ENCODE assay signal across 8 mouse cellular contexts in the genomic region with DNA sequence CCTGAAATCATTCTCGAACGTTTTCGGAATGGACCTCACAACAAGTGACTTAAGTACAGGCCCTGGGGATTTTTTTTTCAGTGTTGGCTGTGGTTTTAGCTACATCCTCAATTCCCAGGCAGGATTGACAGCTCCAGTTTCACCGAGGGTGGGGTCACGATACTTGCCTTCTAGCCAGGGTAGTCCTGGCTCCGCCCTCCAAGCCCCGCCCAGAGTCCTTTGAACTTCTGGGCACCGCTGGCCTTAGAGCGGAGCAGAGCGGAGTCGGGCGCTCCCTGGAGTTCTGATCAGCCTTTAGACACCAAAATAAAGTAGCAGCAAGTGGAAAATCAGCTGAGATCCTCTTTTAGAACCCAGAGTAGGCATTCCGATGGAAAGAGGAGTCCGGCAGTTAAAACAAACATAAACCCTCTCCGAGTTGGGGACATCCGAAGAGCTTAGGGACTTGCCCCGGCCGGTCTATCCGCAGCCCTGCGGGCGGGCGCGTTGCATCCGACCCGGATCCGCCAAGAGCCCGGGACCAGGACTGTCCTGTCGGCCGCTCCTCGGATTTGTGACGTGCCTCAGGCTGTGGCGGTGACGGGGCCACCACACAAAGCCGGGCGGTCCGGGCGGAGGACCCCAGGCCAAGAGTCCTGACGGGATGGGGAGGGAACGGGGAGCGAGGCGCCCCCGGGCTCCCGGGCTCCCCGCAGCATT. TPM values are rescaled to one million over a fixed set of nuclear protein-coding genes. Genes with fewer than 3 reads are reported as not detected.
DNase-seq lines count a peak whose midpoint lies in the region; ATAC-seq lines count a peak whose summit lies in the region.

No protein-coding gene starts in this region.

- peak overlapping the region; percentile 89 for H3K4me2 ChIP-seq in intestine, embryonic 16.5 days (ENCODE audit: low read depth, low read length)

- peak overlapping the region; percentile 95 for H3K9ac ChIP-seq in intestine, embryonic 16.5 days (ENCODE audit: low read depth, low read length)

- under 1% methylated on average over 44 of the region's 44 CpGs for WGBS in intestine, embryonic 16.5 days

- intact Hi-C loops in gastrocnemius, postnatal 36 days (cut with DNase I): no loop called here
- intact Hi-C loops in left cerebral cortex, postnatal 25 days (cut with DNase I): loop anchor here (10.0 kb wide), 1 partner anchor 383 kb away; no protein-coding TSS in a partner anchor

- peak; percentile 90 for ATAC-seq in intestine, embryonic 16.5 days

- H3K27ac ChIP-seq in intestine, embryonic 16.5 days (ENCODE audit: low read length): peak overlapping the region; percentile 98

- H3K27me3 ChIP-seq in intestine, embryonic 16.5 days (replicated peaks; ENCODE audit: control insufficient read depth, insufficient read depth, low read length): no peaks in the 10 kb centered on the region

- DNase-seq in adrenal gland, adult 2 months: peak; percentile 97
- peak; percentile 79 for DNase-seq in embryo, embryonic 11.5 days (ENCODE audit: low read depth, low spot score)
- peak; percentile 93 for DNase-seq in gastrocnemius, postnatal 36 days
- DNase-seq in left cerebral cortex, postnatal 25 days (ENCODE audit: low spot score in 2 of 2): peak; percentile 66 to 72
- peak; percentile 85 for DNase-seq in mesoderm, embryonic 11.5 days (ENCODE audit: low read depth, low spot score)
- peak; percentile 61 for DNase-seq in right cerebral cortex, postnatal 25 days
- peak; percentile 94 for DNase-seq in yolk sac, embryonic 10.5 days (ENCODE audit: low spot score)

- no peaks in the 10 kb centered on the region for H3K9me3 ChIP-seq in intestine, embryonic 16.5 days (ENCODE audit: control insufficient read depth, low read length)

- H3K4me1 ChIP-seq in intestine, embryonic 16.5 days (ENCODE audit: control insufficient read depth, insufficient read depth, low read length): peaks cover 6% of the 10 kb centered on the region; the same call in 1 of the 2 replicates

- H3K36me3 ChIP-seq in intestine, embryonic 16.5 days (ENCODE audit: control insufficient read depth, insufficient read depth, low read length): no peaks in the 10 kb centered on the region

- H3K4me3 ChIP-seq in intestine, embryonic 16.5 days (ENCODE audit: low read length): peak overlapping the region; percentile 67

RNA-seq across cellular contexts. Expression of a gene that starts 0.5 kb away (rescaled TPM):
- total RNA-seq in adrenal gland, adult 2 months (2021): 10 to 100 TPM; 12.0 to 15.1 TPM
- 30.6 and 34.0 TPM in 2 replicates for polyA plus RNA-seq in adrenal gland, adult 2 months (2012; rRNA removed)
- 1 to 10 TPM; 6.8 to 8.2 TPM for total RNA-seq in gastrocnemius, postnatal 36 days (2021)
- 21.7 and 27.1 TPM in 2 replicates for polyA plus RNA-seq in intestine, embryonic 16.5 days (2015; fragmentation: Nextera tagmentation; extraction: Ambion mirVana)
- total RNA-seq in left cerebral cortex, postnatal 25 days (2021): 10 to 100 TPM; 12.0 to 14.4 TPM

RNA-seq across cellular contexts. Expression of a gene that starts 16.4 kb away (rescaled TPM):
- 100 to 1,000 TPM; 232 to 255 TPM for total RNA-seq in adrenal gland, adult 2 months (2021)
- 178 and 211 TPM in 2 replicates for polyA plus RNA-seq in adrenal gland, adult 2 months (2012; rRNA removed)
- 10 to 100 TPM; 19.0 to 21.7 TPM for total RNA-seq in gastrocnemius, postnatal 36 days (2021)
- 150 and 184 TPM in 2 replicates for polyA plus RNA-seq in intestine, embryonic 16.5 days (2015; fragmentation: Nextera tagmentation; extraction: Ambion mirVana)
- total RNA-seq in left cerebral cortex, postnatal 25 days (2021): 10 to 100 TPM; 53.7 to 54.0 TPM

Comparison
In these comparisons a context has a peak if more than half of its experiments do, and no peak if none do; other contexts are left out.
1. Peak in every context shown above with its lines: DNase-seq, ATAC-seq, H3K4me3 ChIP-seq and H3K27ac ChIP-seq.
2. RNA of a gene that starts 16.4 kb away (total RNA-seq): 232 to 255 TPM in adrenal gland, adult 2 months; 53.7 to 54.0 TPM in left cerebral cortex, postnatal 25 days and 19.0 to 21.7 TPM in gastrocnemius, postnatal 36 days; every median in the first group is over 4 times any median in the second.